Mouse (Mus musculus) cortical plate, adult 2 months (tissue): ENCODE measurements around the gene Mapk10.

Experiments used
- CTCF ChIP-seq: fragments of 200-500 bp; IDR thresholded peaks from 2 replicates; pipeline ENCODE4 v1.5.1; 2011; ENCODE audit warnings: mild to moderate bottlenecking, control low read depth, low read length; ENCODE audit not compliant: insufficient read depth; ENCODE audit errors: extremely low read depth
- POLR2A ChIP-seq: fragments of 200-500 bp; IDR thresholded peaks from 2 replicates; pipeline ENCODE4 v1.6.1; 2011; ENCODE audit warnings: mild to moderate bottlenecking, low read length, control low read depth; ENCODE audit not compliant: insufficient read depth; ENCODE audit errors: extremely low read depth

DNA sequence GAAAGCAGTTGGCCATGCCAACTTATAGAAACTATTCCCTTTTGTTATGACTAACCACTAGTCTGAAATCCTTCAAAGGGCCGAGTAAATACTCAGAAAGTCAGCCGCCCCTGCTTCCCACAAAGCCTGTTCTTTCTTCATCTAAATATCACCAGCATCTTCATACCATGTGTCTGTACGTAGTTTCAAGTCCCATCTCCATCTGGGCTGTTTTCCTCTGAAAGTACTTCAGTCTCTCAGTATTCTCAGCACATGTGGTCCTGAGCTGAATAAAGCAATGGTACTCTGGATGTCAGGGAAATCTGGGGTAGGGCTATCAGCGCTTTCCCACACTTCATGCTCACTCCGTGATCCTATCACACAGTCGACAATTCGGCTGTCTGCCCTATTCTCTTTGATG lies 212.6 kb downstream of the Mapk10 start:
- TF ChIP-seq POLR2A: no peak
- TF ChIP-seq CTCF: no peak
